Mouse (Mus musculus): ENCODE results near the gene Tas2r103.

DNA sequence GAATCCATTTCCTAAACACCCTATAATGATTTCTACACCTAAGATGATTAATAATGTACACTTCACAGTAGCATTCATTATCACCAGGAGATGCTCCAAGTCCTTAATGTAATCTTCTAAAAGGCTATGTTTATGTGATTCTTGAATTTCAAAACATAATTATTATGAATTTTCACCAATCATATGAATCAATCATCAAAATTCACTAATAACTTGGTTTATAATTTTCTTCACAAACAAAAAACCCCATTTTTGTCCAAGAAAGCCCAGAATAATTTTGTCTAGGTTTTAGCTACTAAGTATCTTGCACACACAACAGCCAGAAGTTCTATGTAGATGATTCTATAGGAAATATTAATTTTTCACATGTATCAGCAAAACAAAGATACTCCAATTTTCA lies 18.8 kb upstream of the Tas2r103 start, which contains the start of gene Tas2r140:
- TF ChIP-seq POLR2A (IDR thresholded peaks at IDR 0.05; ENCODE audit: insufficient read depth, low read depth, low read length), result no peak
- no peak for TF ChIP-seq CTCF (IDR thresholded peaks at IDR 0.05)

Data from heart, adult 2 months (tissue).